Mouse (Mus musculus): ENCODE results near the gene St3gal2. TPM values are rescaled to one million over a fixed set of nuclear protein-coding genes. Genes with fewer than 3 reads are reported as not detected.

The St3gal2 gene
- polyA plus RNA-seq (2014; fragmentation: Nextera tagmentation; extraction: Ambion mirVana): 18.2 and 19.1 TPM in 2 replicates

DNA sequence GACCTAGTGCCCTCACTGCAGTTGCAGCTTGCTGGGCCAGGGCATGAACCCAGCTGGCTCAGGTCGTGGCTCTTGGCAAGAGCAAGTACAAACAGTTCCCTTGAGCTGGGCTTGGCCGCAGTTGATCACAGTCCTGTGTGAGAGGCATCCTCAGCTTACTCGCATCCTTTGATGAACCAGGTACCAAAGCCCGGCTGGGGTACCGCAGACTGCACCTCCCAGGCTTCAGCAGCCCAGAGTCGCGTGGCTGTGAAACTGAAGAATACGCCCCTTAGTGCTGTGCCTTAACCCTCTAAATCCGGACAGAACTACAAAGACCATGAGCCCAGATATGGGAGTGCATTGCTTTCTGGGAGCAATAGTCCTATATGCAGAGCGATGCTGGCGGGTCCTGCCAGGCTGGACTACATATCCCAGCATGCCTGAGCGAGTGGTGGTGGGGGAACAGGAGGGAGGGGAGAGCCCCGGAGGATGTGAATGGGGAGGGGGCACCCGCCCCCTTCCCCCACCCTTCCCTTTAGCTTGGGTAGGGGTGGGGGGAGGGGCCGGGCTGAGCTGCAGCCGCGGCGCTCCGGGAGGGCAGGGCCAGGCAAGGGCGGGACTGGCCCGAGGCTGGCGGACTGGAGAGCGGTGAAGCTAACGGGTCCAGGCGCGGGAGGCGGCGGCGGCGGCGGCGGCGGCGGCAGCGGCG lies at the start of gene St3gal2:
St3gal2 (plus strand) TSS at position 582 of the 691 bp plus-strand sequence.
- H3K4me2 ChIP-seq (ENCODE audit: low read depth): peak within 1 kb of the TSS; percentile 86
- peak within 1 kb of the TSS; percentile 82 for H3K4me3 ChIP-seq (ENCODE audit: low read depth, low read length)
- H3K27ac ChIP-seq (ENCODE audit: low read depth, low read length): peak within 1 kb of the TSS; percentile 80
- no peaks in the 10 kb centered on the region for H3K9me3 ChIP-seq (ENCODE audit: control insufficient read depth, low read length)
- peak; percentile 94 for DNase-seq (ENCODE audit: low spot score)
- under 1% methylated on average over 13 of the region's 36 CpGs for WGBS
- no peaks in the 10 kb centered on the region for H3K36me3 ChIP-seq (ENCODE audit: control insufficient read depth, insufficient read depth, low read length)
- H3K27me3 ChIP-seq (ENCODE audit: control insufficient read depth, insufficient read depth, low read length): no peaks in the 10 kb centered on the region
- peak within 1 kb of the TSS; percentile 88 for H3K9ac ChIP-seq (ENCODE audit: low read length)
- peaks cover 15% of the 10 kb centered on the region for H3K4me1 ChIP-seq (ENCODE audit: control insufficient read depth, insufficient read depth, low read length)
- peak; percentile 98 for ATAC-seq (ENCODE audit: insufficient read depth, low FRiP score, low TSS enrichment)

DNA sequence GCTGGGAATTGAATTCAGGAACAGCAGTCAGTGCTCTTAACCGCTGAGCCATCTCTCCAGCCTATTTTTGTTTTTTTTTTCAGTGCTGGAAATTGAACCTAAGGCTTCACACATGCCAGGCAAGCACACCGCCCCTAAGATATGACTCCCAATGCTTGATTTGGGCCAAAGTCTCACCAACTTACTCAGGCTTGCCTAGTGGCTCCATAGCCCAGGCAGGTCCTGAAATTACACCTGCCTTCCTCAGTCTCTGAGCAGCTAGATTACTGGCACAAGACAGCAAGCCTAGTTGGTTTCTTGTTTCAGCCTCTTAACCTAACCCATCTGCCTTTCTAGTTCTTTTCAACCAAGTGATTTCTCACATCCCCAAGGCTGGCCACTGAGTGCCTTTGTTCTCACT lies 49.2 kb upstream of the St3gal2 start:
- Histone ChIP-seq H3K4me1 (ENCODE audit: control insufficient read depth, insufficient read depth, low read length) (no peaks in the 10 kb centered on the region), H3K36me3 (ENCODE audit: control insufficient read depth, insufficient read depth, low read length) (peaks cover 18% of the 10 kb centered on the region), H3K4me2 (ENCODE audit: low read depth) (no peak overlapping the region), H3K9ac (ENCODE audit: low read length) (no peak overlapping the region), H3K9me3 (ENCODE audit: control insufficient read depth, low read length) (no peaks in the 10 kb centered on the region), H3K27me3 (ENCODE audit: control insufficient read depth, insufficient read depth, low read length) (no peaks in the 10 kb centered on the region), H3K27ac (ENCODE audit: low read depth, low read length) (no peak overlapping the region), H3K4me3 (ENCODE audit: low read depth, low read length) (no peak overlapping the region)
- DNase-seq (ENCODE audit: low spot score) (no peak), ATAC-seq (ENCODE audit: insufficient read depth, low FRiP score, low TSS enrichment) (no peak)
- 93% methylated on average over 2 of the region's 2 CpGs for WGBS

DNA sequence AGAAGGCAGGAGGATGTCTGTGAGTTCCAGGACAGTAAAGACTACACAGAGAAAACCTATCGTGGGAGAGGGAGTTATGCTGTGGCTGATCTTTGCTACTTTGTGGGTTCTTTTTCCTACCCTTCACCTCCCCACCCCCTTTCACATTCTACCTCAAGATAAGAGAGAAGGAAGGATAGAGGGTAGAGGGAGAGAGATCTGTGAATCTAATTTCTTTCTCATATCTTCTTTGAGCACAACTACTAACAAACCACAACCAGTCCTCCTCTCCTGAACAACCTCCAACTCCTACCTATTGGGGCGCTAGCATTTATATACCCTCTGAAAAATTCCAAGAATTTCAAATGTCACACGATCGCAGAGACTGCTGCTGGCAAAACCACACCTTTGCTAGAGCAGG lies 41.9 kb upstream of the St3gal2 start:
- H3K4me2 ChIP-seq (ENCODE audit: low read depth): no peak overlapping the region
- ATAC-seq (ENCODE audit: insufficient read depth, low FRiP score, low TSS enrichment) (no peak), DNase-seq (ENCODE audit: low spot score) (no peak)
- no peaks in the 10 kb centered on the region for H3K9me3 ChIP-seq (ENCODE audit: control insufficient read depth, low read length)
- H3K4me1 ChIP-seq (ENCODE audit: control insufficient read depth, insufficient read depth, low read length): no peaks in the 10 kb centered on the region
- peaks cover 24% of the 10 kb centered on the region for H3K36me3 ChIP-seq (ENCODE audit: control insufficient read depth, insufficient read depth, low read length)
- 90% methylated on average over 4 of the region's 4 CpGs for WGBS
- no peaks in the 10 kb centered on the region for H3K27me3 ChIP-seq (ENCODE audit: control insufficient read depth, insufficient read depth, low read length)
- H3K27ac ChIP-seq (ENCODE audit: low read depth, low read length): no peak overlapping the region
- no peak overlapping the region for H3K9ac ChIP-seq (ENCODE audit: low read length)
- H3K4me3 ChIP-seq (ENCODE audit: low read depth, low read length): no peak overlapping the region

DNA sequence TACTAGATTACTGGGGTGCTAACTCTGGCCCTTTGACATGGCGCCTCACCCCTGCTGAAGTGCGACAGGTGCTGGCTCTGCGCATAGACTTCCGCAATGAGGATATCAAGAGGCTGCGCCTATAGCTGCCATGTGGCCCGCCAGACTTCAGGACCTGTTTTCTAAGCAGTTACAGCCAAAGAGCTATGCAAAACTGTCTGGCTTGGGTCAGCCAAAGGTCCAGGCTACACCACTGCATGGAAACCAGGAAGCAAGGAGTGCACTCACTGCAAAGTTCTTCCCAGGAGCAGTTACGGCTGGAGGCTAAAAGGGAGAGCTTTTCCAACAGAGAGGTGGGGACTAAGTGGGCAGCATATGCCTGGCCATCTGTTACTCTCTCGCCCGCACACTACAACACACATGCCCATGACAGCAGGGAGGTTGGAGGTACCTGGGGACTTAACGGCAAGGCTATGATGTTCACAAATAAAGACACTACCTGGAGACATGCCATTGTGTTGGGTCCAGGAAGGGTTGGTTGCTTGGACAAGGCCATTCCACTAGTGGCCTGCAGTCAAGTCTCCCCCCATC lies 37.9 kb upstream of the St3gal2 start:
- H3K9ac ChIP-seq (ENCODE audit: low read length): no peak overlapping the region
- H3K4me2 ChIP-seq (ENCODE audit: low read depth): no peak overlapping the region
- peaks cover 20% of the 10 kb centered on the region for H3K36me3 ChIP-seq (ENCODE audit: control insufficient read depth, insufficient read depth, low read length)
- no peak for ATAC-seq (ENCODE audit: insufficient read depth, low FRiP score, low TSS enrichment)
- DNase-seq (ENCODE audit: low spot score): no peak
- H3K4me1 ChIP-seq (ENCODE audit: control insufficient read depth, insufficient read depth, low read length): no peaks in the 10 kb centered on the region
- H3K9me3 ChIP-seq (ENCODE audit: control insufficient read depth, low read length): no peaks in the 10 kb centered on the region
- H3K27me3 ChIP-seq (ENCODE audit: control insufficient read depth, insufficient read depth, low read length): no peaks in the 10 kb centered on the region
- no peak overlapping the region for H3K27ac ChIP-seq (ENCODE audit: low read depth, low read length)
- WGBS: 96% methylated on average over 10 of the region's 10 CpGs
- H3K4me3 ChIP-seq (ENCODE audit: low read depth, low read length): no peak overlapping the region

DNA sequence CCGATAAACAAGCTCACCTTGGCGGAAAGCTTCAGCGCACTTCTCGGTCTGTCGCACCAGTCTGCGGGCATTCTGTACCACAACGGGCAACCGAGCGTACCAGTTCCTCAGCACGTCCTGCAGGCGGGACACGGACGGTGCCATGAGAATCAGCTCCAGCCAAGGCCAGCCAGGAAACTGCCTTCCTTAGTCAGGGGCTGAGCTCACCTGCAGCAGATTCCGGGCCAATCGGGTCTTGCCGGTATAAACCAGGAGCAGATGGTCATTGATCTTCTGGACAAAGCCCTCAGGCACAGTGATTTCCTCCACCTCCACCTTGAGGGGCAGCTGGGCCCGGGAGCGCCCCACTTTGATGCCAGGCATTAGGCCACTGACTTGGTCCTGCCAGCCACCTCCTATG lies 35.9 kb upstream of the St3gal2 start:
- WGBS: 96% methylated on average over 18 of the region's 18 CpGs
- H3K36me3 ChIP-seq (ENCODE audit: control insufficient read depth, insufficient read depth, low read length): peaks cover 22% of the 10 kb centered on the region
- ATAC-seq (ENCODE audit: insufficient read depth, low FRiP score, low TSS enrichment): no peak

DNA sequence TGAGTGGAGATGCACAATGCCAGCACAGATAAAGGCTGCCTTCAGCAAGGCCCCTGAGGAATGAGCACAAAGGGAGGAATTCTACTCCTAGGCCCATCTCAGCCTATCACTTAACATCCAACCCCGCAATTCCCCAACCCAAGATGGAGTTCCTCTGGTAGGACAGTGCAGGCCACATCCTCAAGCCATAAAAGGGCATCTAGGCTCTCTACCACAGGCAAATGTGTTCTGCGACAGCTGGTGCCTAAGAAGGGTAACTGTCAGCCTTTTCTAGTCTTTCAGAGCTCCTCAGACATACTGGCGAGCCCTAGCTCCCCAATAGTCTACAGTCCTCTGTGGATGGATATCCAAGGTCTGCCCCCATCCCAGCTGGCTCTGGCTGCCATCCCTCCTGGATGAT lies 33.1 kb upstream of the St3gal2 start:
- DNase-seq (ENCODE audit: low spot score) (no peak), ATAC-seq (ENCODE audit: insufficient read depth, low FRiP score, low TSS enrichment) (no peak)
- Histone ChIP-seq H3K27ac (ENCODE audit: low read depth, low read length) (no peak overlapping the region), H3K36me3 (ENCODE audit: control insufficient read depth, insufficient read depth, low read length) (peaks cover 14% of the 10 kb centered on the region), H3K4me1 (ENCODE audit: control insufficient read depth, insufficient read depth, low read length) (no peaks in the 10 kb centered on the region), H3K9ac (ENCODE audit: low read length) (no peak overlapping the region), H3K27me3 (ENCODE audit: control insufficient read depth, insufficient read depth, low read length) (no peaks in the 10 kb centered on the region), H3K9me3 (ENCODE audit: control insufficient read depth, low read length) (no peaks in the 10 kb centered on the region), H3K4me3 (ENCODE audit: low read depth, low read length) (no peak overlapping the region), H3K4me2 (ENCODE audit: low read depth) (no peak overlapping the region)
- 90% methylated on average over 3 of the region's 3 CpGs for WGBS

More for the DNA sequence above, 35.9 kb upstream of the St3gal2 start:
- H3K4me1 ChIP-seq (ENCODE audit: control insufficient read depth, insufficient read depth, low read length): no peaks in the 10 kb centered on the region
- no peak overlapping the region for H3K27ac ChIP-seq (ENCODE audit: low read depth, low read length)
- DNase-seq (ENCODE audit: low spot score): no peak
- H3K27me3 ChIP-seq (ENCODE audit: control insufficient read depth, insufficient read depth, low read length): no peaks in the 10 kb centered on the region
- no peak overlapping the region for H3K9ac ChIP-seq (ENCODE audit: low read length)
- H3K4me3 ChIP-seq (ENCODE audit: low read depth, low read length): no peak overlapping the region
- H3K9me3 ChIP-seq (ENCODE audit: control insufficient read depth, low read length): no peaks in the 10 kb centered on the region
- H3K4me2 ChIP-seq (ENCODE audit: low read depth): no peak overlapping the region

DNA sequence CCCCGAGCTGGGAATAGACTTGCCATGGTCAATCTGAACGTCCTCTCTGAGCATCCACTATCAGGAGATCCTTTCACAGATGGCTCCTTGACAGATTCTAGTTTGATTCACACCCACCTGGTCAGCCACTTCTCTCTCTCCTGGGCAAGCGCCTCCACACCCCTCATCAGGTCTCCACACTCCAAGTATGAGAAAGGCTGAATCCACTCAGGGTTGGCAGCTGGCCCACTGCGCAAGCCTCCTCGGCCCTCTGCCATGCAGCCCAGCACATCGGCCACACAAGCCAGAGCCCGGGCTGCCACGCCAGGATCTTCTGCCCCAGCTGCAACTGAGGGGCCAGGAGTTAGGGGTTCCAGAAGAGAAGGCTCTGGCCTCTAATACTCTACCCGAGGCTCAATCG lies 32.2 kb upstream of the St3gal2 start:
- DNase-seq (ENCODE audit: low spot score) (no peak), ATAC-seq (ENCODE audit: insufficient read depth, low FRiP score, low TSS enrichment) (no peak)
- Histone ChIP-seq H3K4me3 (ENCODE audit: low read depth, low read length) (no peak overlapping the region), H3K27me3 (ENCODE audit: control insufficient read depth, insufficient read depth, low read length) (no peaks in the 10 kb centered on the region), H3K9ac (ENCODE audit: low read length) (no peak overlapping the region), H3K9me3 (ENCODE audit: control insufficient read depth, low read length) (no peaks in the 10 kb centered on the region), H3K27ac (ENCODE audit: low read depth, low read length) (no peak overlapping the region), H3K4me1 (ENCODE audit: control insufficient read depth, insufficient read depth, low read length) (no peaks in the 10 kb centered on the region), H3K4me2 (ENCODE audit: low read depth) (no peak overlapping the region), H3K36me3 (ENCODE audit: control insufficient read depth, insufficient read depth, low read length) (peaks cover 7% of the 10 kb centered on the region)
- WGBS: 93% methylated on average over 10 of the region's 10 CpGs

DNA sequence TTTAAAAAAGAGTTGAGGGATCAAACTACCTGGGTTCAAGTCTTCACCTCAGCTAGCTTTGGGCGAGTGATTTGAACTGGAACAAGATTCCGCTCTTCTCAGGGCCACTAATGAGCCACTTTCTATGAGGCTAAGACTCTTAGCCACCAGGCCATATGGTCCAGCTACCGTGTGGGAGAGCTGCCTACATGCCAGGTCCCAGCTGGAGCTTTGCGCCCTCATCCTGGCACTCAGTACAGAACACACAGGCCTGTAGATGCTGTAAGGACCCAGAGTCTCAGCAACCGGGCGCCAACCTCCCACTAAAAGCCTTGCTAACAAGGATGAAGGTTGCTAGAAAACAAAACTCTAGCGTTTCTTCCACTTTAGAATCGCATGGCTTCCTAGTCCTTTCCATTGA lies 31.3 kb upstream of the St3gal2 start:
- no peak overlapping the region for H3K4me3 ChIP-seq (ENCODE audit: low read depth, low read length)
- WGBS: 92% methylated on average over 8 of the region's 8 CpGs
- H3K4me1 ChIP-seq (ENCODE audit: control insufficient read depth, insufficient read depth, low read length): no peaks in the 10 kb centered on the region
- no peak overlapping the region for H3K27ac ChIP-seq (ENCODE audit: low read depth, low read length)
- H3K27me3 ChIP-seq (ENCODE audit: control insufficient read depth, insufficient read depth, low read length): no peaks in the 10 kb centered on the region
- peaks cover 6% of the 10 kb centered on the region for H3K36me3 ChIP-seq (ENCODE audit: control insufficient read depth, insufficient read depth, low read length)
- no peak for ATAC-seq (ENCODE audit: insufficient read depth, low FRiP score, low TSS enrichment)
- no peak overlapping the region for H3K4me2 ChIP-seq (ENCODE audit: low read depth)
- H3K9ac ChIP-seq (ENCODE audit: low read length): no peak overlapping the region
- H3K9me3 ChIP-seq (ENCODE audit: control insufficient read depth, low read length): no peaks in the 10 kb centered on the region
- no peak for DNase-seq (ENCODE audit: low spot score)

DNA sequence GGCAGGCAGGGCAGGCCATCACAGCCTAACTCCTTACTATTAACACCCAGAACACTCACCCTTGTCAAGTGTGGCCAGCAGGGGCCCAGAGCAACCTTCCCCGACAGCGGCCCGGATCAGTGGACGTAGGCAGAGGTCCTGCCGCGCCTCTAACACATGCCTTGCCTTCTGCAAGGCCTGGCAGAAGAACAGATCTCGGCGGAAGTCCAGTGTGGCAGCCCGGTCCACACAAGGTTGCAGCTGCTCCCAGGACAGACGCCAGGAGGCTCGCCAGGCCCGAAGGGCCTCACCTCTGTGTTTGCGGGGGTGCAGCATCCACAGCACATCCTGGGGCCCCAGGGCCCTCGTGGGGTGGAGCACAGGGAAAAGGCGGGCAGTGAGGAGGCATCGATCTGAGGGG lies 30.9 kb upstream of the St3gal2 start:
- ATAC-seq (ENCODE audit: insufficient read depth, low FRiP score, low TSS enrichment) (no peak), DNase-seq (ENCODE audit: low spot score) (no peak)
- no peaks in the 10 kb centered on the region for H3K4me1 ChIP-seq (ENCODE audit: control insufficient read depth, insufficient read depth, low read length)
- no peak overlapping the region for H3K4me3 ChIP-seq (ENCODE audit: low read depth, low read length)
- no peaks in the 10 kb centered on the region for H3K9me3 ChIP-seq (ENCODE audit: control insufficient read depth, low read length)
- H3K36me3 ChIP-seq (ENCODE audit: control insufficient read depth, insufficient read depth, low read length): peaks cover 6% of the 10 kb centered on the region
- H3K27ac ChIP-seq (ENCODE audit: low read depth, low read length): no peak overlapping the region
- no peaks in the 10 kb centered on the region for H3K27me3 ChIP-seq (ENCODE audit: control insufficient read depth, insufficient read depth, low read length)
- WGBS: 87% methylated on average over 16 of the region's 16 CpGs
- H3K9ac ChIP-seq (ENCODE audit: low read length): no peak overlapping the region
- no peak overlapping the region for H3K4me2 ChIP-seq (ENCODE audit: low read depth)

All from neural tube, embryonic 11.5 days (tissue).